10 mouse cellular contexts compared by ENCODE assay signal in the genomic region with DNA sequence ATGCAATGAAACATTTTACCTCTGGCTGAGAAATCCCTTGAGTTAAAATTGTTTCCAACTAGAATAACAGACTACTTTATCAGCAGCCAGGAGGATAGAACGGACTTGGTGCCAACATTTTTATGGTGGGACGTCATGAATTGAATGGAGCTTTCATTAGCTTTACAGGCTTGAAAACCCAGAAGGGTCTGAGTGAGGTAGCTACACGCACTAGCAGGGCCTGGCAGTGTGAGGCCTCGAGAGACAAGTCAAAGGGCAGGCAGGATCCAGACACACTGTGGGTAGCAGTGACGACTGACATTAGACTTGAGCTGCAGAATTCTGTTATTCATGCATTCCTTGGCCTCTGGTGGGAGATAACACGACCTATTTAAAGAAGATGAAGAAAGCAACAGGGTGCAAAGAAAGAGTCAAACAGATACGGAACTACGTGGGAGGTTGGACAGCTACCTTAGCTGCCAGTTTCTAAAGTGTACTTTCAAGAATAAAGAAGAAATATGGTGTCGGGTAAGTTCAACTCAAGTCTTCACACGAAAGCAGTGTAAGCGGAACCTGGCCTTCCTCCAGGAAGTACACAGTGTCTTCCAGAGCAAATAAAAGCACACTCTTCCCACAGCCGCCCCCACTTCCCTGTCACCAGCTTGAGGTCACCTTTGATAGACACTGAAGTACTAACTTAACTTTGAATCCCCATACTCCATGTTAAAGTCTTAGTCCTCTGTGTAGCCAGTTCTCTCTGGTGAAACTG. TPM values are rescaled to one million over a fixed set of nuclear protein-coding genes. Genes with fewer than 3 reads are reported as not detected.
A peak's percentile ranks its signal among the peaks of the same experiment; 100 is the strongest.
DNase-seq lines count a peak whose midpoint lies in the region; ATAC-seq and TF ChIP-seq lines count a peak whose summit lies in the region.
"Had no signal": no experiment of that assay in that cellular context is flagged by ENCODE, and none has a peak within 500 bp of the region (broad histone marks: within the 10 kb centered on the region; RNA-seq: fewer than 3 reads in every experiment).

No protein-coding gene starts in this region.

- no peak overlapping the region for H3K9ac ChIP-seq in heart, embryonic 11.5 days (ENCODE audit: low read depth, low read length)
- no peak overlapping the region for H3K9ac ChIP-seq in lung, postnatal 0 days (replicated peaks; ENCODE audit: low read depth)
- H3K9ac ChIP-seq: liver, embryonic 14.5 days had no signal

- no peak overlapping the region for H3K4me2 ChIP-seq in heart, embryonic 11.5 days
- H3K4me2 ChIP-seq in lung, postnatal 0 days (replicated peaks; ENCODE audit: low read depth, low read length) = no peak overlapping the region

- intact Hi-C loops in gastrocnemius, adult 2 months (cut with DNase I) = loop anchor here (5.0 kb wide), 1 partner anchor 42 kb away; no protein-coding TSS in a partner anchor

- H3K36me3 ChIP-seq in heart, embryonic 11.5 days (ENCODE audit: control insufficient read depth, insufficient read depth, low read length) = no peaks in the 10 kb centered on the region
- no peaks in the 10 kb centered on the region for H3K36me3 ChIP-seq in lung, postnatal 0 days (ENCODE audit: insufficient read depth, low read length)

- ATAC-seq in heart, embryonic 11.5 days (replicated peaks; ENCODE audit: insufficient number of reproducible peaks, low FRiP score, low TSS enrichment) = no peak; the same call in 1 of the 2 replicates
- ATAC-seq in lung, postnatal 0 days = peak; percentile 40

- no peak for TF ChIP-seq EP300 in lung, postnatal 0 days (IDR thresholded peaks at IDR 0.05)

- no peaks in the 10 kb centered on the region for H3K27me3 ChIP-seq in heart, embryonic 11.5 days (ENCODE audit: control insufficient read depth, insufficient read depth, low read length)
- no peaks in the 10 kb centered on the region for H3K27me3 ChIP-seq in lung, postnatal 0 days (replicated peaks; ENCODE audit: insufficient read depth, low read length)

- no peak for TF ChIP-seq CTCF in gastrocnemius, adult 2 months (IDR thresholded peaks at IDR 0.05)
- no peak for TF ChIP-seq CTCF in lung, postnatal 0 days (IDR thresholded peaks at IDR 0.05)

- H3K4me1 ChIP-seq in heart, embryonic 11.5 days (ENCODE audit: control insufficient read depth, insufficient read depth, low read length) = peaks cover 21% of the 10 kb centered on the region
- peaks cover 12% of the 10 kb centered on the region; the same call in 1 of the 2 replicates for H3K4me1 ChIP-seq in lung, postnatal 0 days (ENCODE audit: insufficient read depth, low read depth, low read length)

- no peaks in the 10 kb centered on the region for H3K9me3 ChIP-seq in heart, embryonic 11.5 days (replicated peaks; ENCODE audit: control insufficient read depth, low read length)
- H3K9me3 ChIP-seq in lung, postnatal 0 days (ENCODE audit: low read length) = no peaks in the 10 kb centered on the region

- peak overlapping the region; percentile 49; the same call in 1 of the 2 replicates for H3K27ac ChIP-seq in gastrocnemius, adult 2 months
- peak overlapping the region; percentile 77 for H3K27ac ChIP-seq in heart, embryonic 11.5 days (ENCODE audit: low read depth, low read length)
- H3K27ac ChIP-seq in lung, postnatal 0 days (ENCODE audit: low read length) = no peak overlapping the region
- H3K27ac ChIP-seq: liver, embryonic 14.5 days had no signal

- DNase-seq in gastrocnemius, adult 2 months = no peak
- no peak for DNase-seq in gastrocnemius, adult 8-10 months (ENCODE audit: low spot score in 2 of 2)
- DNase-seq in NIH3T3 (ENCODE audit: low read depth) = peak; percentile 64
- peak; percentile 44 for DNase-seq in lung, postnatal 0 days (ENCODE audit: low spot score)
- DNase-seq in thymus, postnatal 4 days = no peak
- no peak for DNase-seq in right cerebral cortex, postnatal 25 days
- no peak for DNase-seq in left cerebral cortex, adult 9 months (ENCODE audit: low spot score in 2 of 2)
- DNase-seq: cerebellum, adult 8-10 months had no signal

- 20% methylated on average over 12 of the region's 12 CpGs for WGBS in heart, embryonic 11.5 days (ENCODE audit: insufficient replicate concordance)
- WGBS in lung, postnatal 0 days = 27% methylated on average over 12 of the region's 12 CpGs

- no peak overlapping the region for H3K4me3 ChIP-seq in gastrocnemius, adult 2 months
- H3K4me3 ChIP-seq in heart, embryonic 11.5 days (ENCODE audit: low read depth, low read length) = no peak overlapping the region
- no peak overlapping the region for H3K4me3 ChIP-seq in lung, postnatal 0 days (ENCODE audit: low read depth, low read length)

RNA-seq across cellular contexts. Expression of a gene that starts 53.2 kb away (rescaled TPM):
- 10 to 100 TPM; 54.4 to 65.2 TPM for total RNA-seq in gastrocnemius, adult 2 months (2021)
- total RNA-seq in gastrocnemius, adult 8-10 months (2022) = 10 to 100 TPM; 51.5 to 66.7 (median 60.1) TPM
- 56.4 and 59.9 TPM in 2 replicates for polyA plus RNA-seq in heart, embryonic 11.5 days (2014; fragmentation: Nextera tagmentation; extraction: Ambion mirVana)
- 57.6 and 59.4 TPM in 2 replicates for polyA plus RNA-seq in lung, postnatal 0 days (2015; fragmentation: Nextera tagmentation; extraction: Ambion mirVana)

Comparison
In these comparisons a context has a peak if more than half of its experiments do, and no peak if none do; other contexts are left out.
1. DNase-seq: peak in NIH3T3 (single experiment) and lung, postnatal 0 days (single experiment); none in gastrocnemius, adult 2 months (single experiment), gastrocnemius, adult 8-10 months (0 of 2), thymus, postnatal 4 days (single experiment), right cerebral cortex, postnatal 25 days (single experiment) and left cerebral cortex, adult 9 months (0 of 2).